Mouse (Mus musculus): ENCODE results near the gene Tnfsfm13. TPM values are rescaled to one million over a fixed set of nuclear protein-coding genes. Genes with fewer than 3 reads are reported as not detected.
"Not testable (repeated sequence)": the region's sequence is repeated elsewhere in the genome, so short reads cannot be mapped to it uniquely, and the experiment has no call there.

Tnfsfm13 gene
- 1 to 10 TPM; 4.3 to 4.6 TPM for total RNA-seq (2021)
- long read RNA-seq, experiment 1, partial matches to known transcripts = 7 of 15 reads
- long read RNA-seq, experiment 1, other reads (novel, unspliced or antisense) = 7 of 15 reads
- long read RNA-seq, experiment 2, partial matches to known transcripts = 4 of 9 reads
- long read RNA-seq, experiment 2, other reads (novel, unspliced or antisense) = 4 of 9 reads

GRCm38 (mm10) chr11:69695361-69696181 is at the start of gene Tnfsfm13, which contains the start of gene Tnfsf12:
Tnfsfm13 (minus strand) TSS chr11:69696098.
Tnfsf12 (minus strand) TSS chr11:69695849.
- peak; percentile 75 to 83 for DNase-seq (ENCODE audit: low spot score in 2 of 2)

GRCm38 (mm10) chr11:69731408-69731807 is 35.5 kb upstream of the Tnfsfm13 start:
- not testable (repeated sequence) for DNase-seq (ENCODE audit: low spot score in 2 of 2)

GRCm38 (mm10) chr11:69729063-69729462 is 33.2 kb upstream of the Tnfsfm13 start:
- peak in 1 of 2 experiments; percentile 57 for DNase-seq (ENCODE audit: low spot score in 2 of 2)

GRCm38 (mm10) chr11:69725951-69726350 is 30.1 kb upstream of the Tnfsfm13 start:
- no peak for DNase-seq (ENCODE audit: low spot score in 2 of 2)

- no peak for DNase-seq (ENCODE audit: low spot score in 2 of 2)
Observed at GRCm38 (mm10) chr11:69723074-69723473, 27.2 kb upstream of the Tnfsfm13 start.

GRCm38 (mm10) chr11:69720852-69721251 is 25.0 kb upstream of the Tnfsfm13 start:
- no peak for DNase-seq (ENCODE audit: low spot score in 2 of 2)

- no peak for DNase-seq (ENCODE audit: low spot score in 2 of 2)
Observed at GRCm38 (mm10) chr11:69719423-69719822, 23.5 kb upstream of the Tnfsfm13 start.

DNA sequence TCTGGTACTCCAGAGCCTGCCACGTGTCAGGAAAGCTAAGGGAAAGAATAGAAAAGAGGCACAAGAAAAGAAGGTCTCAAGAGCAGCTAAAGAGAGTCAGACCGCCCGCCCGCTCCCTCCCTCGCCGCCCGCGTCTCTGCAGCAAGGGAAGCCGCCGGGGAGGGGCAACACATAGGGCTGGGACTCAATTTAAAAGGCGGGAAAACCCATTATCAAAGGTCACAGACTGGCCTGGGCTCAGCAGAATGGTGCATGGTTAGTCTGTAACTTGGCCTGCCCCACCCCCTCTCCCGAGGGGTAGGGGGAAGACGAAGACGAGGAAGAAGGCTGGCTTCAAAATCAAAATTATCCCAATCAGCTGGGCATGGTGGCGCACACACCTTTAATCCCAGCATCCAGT is 22.8 kb upstream of the Tnfsfm13 start:
- DNase-seq (ENCODE audit: low spot score in 2 of 2) = no peak

- no peak for DNase-seq (ENCODE audit: low spot score in 2 of 2)
Observed at GRCm38 (mm10) chr11:69716953-69717352, 21.1 kb upstream of the Tnfsfm13 start.

DNA sequence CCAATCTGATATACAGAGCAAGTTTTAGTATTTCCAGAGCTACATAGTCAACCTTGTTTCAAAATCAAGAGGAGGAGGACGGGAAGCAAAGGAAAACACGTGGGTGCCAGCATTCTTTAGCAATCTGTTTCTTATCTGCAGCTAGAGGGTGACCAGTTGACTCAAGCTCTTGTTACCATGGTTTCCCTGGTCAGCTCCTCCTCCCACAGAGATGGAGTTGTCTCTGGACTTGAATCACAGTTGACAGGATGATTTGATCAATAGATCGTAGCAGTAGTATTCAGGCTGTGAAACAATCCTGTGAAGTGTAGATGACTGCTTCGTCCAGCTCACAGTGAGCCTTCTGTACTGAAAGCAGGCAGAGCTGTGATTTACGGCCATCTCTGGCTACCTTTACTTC is 20.0 kb upstream of the Tnfsfm13 start:
- no peak for DNase-seq (ENCODE audit: low spot score in 2 of 2)

DNA sequence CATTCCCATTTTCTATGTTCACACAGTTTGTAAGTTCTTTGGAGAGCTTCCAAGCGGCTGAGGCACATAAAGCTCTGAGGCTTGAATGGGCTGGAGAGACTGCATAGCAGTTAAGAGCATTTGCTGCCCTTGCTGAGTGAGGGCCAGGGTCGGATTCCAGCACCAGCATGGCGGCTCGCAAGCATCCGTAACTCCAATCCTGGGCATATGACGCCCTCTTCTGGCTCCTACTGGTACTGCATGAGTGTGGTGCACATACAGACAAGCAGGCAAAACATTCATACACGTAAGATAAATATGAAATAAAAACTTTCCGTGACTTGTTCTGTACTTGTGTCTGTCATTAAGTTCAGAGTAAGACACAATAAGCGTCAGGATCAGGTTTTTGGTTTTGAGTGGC is 19.6 kb upstream of the Tnfsfm13 start:
- DNase-seq (ENCODE audit: low spot score in 2 of 2) = peak in 1 of 2 experiments; percentile 22

DNA sequence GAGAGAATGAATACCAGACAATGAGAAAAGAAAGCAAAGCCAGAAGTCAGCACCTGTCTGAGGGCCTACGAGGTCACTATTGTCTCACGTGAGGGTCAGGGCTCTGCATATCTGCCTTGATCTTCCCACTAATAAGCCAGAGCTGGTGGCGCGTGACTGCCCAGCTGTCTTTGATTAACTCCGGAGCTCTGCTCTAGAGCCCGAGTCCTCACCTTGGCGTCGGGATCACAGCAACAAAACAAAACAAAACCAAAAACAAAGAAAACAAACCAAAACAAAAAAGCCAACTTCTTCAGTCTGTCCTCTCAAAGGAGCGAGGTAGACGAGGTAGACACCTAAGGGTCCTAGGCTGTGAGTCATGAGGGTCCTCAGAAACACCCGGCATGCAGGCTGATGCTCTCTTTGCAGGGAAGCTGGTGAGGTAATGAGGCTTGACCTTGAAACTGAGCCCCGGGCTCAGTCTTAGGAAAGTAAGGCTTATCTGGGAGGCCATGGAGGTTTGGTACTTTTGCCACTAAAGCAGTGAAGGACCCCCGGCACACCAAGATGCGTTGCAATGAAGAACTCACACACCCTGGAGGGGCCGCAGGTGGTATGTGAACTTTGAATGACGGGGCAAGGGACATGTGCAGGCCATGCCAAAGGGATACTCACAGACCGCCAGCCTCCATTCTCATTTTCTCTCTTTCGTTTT is 18.9 kb upstream of the Tnfsfm13 start:
- no peak for DNase-seq (ENCODE audit: low spot score in 2 of 2)

- no peak for DNase-seq (ENCODE audit: low spot score in 2 of 2)
Observed at GRCm38 (mm10) chr11:69712954-69713672, 17.2 kb upstream of the Tnfsfm13 start.

DNA sequence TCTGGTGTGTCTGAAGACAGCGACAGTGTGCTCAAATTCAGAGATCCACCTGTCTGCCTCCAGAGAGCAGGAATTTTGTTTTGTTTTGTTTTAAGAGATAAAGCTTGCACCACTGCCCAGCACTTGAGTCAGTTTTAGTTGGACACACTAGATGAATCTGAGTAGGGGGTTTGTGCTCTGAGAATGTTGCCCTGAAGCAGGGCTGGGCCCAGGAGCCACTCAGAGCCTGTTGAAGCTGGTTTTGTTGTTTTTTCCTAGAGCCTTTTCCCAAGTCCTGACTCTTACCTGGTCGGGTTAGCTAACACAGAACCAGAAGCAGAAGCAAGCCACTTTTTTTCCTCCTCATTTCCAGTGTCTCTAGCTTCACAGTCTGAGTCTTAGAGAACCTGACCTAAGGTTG is 15.2 kb upstream of the Tnfsfm13 start:
- no peak for DNase-seq (ENCODE audit: low spot score in 2 of 2)

- no peak for DNase-seq (ENCODE audit: low spot score in 2 of 2)
Observed at GRCm38 (mm10) chr11:69710470-69710869, 14.6 kb upstream of the Tnfsfm13 start.

DNA sequence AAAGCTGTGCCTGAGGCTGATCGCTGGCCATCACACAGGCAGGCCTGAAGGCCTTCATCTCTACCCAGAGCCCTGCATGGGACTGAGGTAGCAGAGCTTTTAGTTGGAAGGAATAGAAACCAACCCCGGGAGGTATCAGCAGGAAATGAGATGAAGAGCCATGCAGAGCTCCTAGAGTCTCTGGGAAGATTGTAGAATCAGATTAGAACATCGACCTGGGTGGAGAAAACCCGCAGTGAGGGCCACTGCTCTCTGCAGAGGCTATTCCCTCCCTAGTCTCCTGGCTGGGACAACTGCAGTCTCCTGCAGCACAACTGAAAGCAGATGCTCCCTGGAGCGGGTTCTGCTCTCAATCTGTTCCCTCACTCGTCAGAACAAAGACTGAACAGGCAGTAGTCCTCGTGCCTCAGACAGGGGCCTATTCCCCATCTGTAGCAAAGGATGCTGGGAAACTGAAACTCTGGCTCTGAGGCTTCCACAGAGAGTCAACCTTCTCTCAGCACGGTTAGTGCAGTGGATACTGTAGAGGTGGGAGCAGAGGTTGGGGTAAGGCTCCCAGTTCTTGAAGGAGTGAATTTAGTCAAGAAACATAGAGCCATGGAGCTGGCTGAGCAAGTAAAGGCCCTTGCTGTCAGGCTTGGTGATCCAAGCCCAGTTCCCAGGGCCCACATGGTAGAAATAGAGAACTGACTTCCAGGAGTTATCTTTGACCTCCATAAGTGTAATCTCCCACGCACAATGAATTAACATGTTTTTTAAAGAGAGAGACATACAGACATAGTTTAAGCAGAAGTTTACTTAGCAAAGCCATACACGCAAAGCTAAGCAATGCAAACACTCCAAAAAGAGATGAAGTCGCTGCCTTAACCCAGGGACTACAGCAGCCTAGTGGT is 13.9 kb upstream of the Tnfsfm13 start:
- DNase-seq (ENCODE audit: low spot score in 2 of 2) = no peak

- no peak for DNase-seq (ENCODE audit: low spot score in 2 of 2)
Observed at GRCm38 (mm10) chr11:69708614-69709265, 12.8 kb upstream of the Tnfsfm13 start.

DNA sequence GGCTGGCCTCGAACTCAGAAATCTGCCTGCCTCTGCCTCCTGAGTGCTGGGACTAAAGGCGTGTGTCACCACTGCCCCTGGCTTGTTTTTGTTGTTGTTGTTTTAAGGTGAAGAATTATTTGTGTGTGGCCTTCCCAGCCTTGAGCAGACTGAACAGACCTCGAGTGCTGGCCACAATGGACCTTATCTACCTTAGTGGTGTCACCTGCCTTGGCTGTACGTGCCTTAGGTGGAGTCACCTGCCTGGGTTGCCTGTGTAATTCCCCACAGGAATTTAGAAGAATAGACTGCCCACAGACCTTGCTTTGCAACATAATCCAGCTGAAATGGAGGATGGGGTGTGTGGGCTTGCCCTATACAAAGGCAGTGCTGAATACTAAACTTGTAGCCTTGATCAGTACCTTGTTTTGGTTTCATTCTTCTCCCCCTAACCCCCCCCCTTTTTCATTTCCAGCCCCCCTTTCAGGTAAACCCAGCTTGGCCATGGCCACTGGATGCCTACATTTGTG is 12.0 kb upstream of the Tnfsfm13 start:
- no peak for DNase-seq (ENCODE audit: low spot score in 2 of 2)

- no peak for DNase-seq (ENCODE audit: low spot score in 2 of 2)
Observed at GRCm38 (mm10) chr11:69707480-69707847, 11.6 kb upstream of the Tnfsfm13 start.

Measured in gastrocnemius, postnatal 4 days (tissue).